Mouse (Mus musculus) megakaryocyte progenitor cell, adult 5-6 weeks (primary cell): ENCODE data around the gene Flywch1. TPM values are rescaled to one million over a fixed set of nuclear protein-coding genes. Genes with fewer than 3 reads are reported as not detected.
"Not testable (repeated sequence)": the region's sequence is repeated elsewhere in the genome, so short reads cannot be mapped to it uniquely, and the experiment has no call there.

Experiments used
- ATAC-seq: replicated peaks from 2 replicates; pipeline ENCODE4 v1.8.0; 2016; ENCODE audit warnings: mild to moderate bottlenecking, moderate TSS enrichment, inconsistent platforms; ENCODE audit not compliant: poor library complexity
- total RNA-seq, 2 experiments: library from RNA; stranded (forward) in 1 of 2; stranded (reverse) in 1 of 2; fragments of 157-497, 149-512 nt in 1 of 2; fragments of 200-1000 nt in 1 of 2; gene quantifications; 2 replicates each; pipeline versions ENCODE4 v1.2.3 to v1.2.4; 2015 to 2017

Flywch1 gene
- total RNA-seq, 2 experiments from 2014 or later: 5.1 to 10.6 TPM

GRCm38 (mm10) chr17:23783352-23783751, 11.9 kb upstream of the Flywch1 start:
- no peak for ATAC-seq

DNA sequence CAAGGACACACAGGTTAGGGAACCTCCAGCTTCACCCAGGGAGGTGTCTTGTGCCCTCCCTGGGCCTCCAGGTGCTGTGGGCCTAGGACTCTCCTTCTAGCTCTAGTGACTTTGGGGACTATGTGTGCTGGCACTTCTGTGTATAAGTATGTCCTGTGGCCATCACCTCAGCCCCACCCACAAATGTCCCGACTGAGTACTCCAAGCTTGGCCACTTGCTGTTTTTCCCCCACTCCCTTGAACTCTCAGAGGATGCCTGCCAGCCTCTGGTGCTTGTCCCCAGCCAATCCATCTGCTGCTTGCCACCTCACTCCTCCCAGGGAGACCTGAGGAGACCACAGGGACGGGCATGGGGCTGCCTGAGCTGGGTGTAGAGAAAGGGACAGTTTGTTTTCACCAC, 7.0 kb upstream of the Flywch1 start:
- ATAC-seq: no peak

GRCm38 (mm10) chr17:23777141-23777540, 5.7 kb upstream of the Flywch1 start:
- no peak for ATAC-seq

DNA sequence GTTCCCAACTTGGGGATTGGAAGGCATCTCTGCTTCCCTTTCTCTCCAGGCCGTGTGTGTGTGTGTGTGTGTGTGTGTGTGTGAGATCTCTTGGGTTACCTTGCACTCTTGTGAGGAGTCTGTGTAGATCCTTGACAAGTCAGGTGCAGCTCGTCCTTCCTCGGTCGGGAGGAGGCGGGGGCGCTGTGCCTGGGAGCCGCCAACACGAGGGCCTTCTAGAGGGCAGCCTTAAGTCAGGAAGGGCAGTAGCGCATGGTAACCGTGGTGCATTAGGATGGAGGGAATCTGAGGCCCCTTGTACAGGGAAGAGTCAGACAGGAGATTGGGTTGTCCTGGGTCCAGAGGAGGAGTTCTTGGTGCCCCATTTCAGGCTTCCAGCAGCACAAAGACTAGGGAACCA, 4.8 kb upstream of the Flywch1 start:
- no peak for ATAC-seq

GRCm38 (mm10) chr17:23774090-23774489, 2.7 kb upstream of the Flywch1 start:
- ATAC-seq: peak; percentile 75

DNA sequence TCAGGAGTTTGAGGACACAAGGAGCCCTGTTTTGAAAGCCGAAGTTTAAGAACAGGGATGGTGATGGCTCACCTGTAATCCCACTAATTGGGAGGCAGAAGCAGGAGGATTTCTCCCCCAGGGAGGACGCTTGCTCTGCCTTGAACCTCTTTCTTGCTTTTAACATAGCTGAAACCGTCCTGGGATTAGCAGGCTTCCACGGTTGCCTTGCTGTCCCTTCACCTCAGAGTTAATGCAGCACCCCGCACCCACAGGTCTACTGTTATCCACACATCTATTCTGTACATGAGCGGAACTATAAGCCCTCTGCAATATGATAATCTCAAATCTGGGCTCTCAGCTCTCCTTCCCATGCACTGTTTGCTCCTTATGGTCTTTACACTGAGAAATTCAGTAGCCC, 2.3 kb upstream of the Flywch1 start:
- ATAC-seq: no peak

DNA sequence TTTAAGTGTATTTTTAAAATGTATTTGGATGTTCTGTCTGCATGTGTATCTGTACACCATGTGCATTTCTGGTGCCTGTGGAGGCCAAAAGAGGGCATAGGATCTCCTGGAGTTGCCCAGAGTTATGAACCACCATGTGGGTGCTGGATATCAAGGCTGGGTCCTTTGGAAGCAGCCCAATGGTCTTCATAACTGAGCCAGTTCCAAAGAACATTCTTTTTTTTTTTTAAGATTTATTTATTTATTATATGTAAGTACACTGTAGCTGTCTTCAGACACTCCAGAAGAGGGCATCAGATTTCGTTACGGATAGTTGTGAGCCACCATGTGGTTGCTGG, 786 bp upstream of the Flywch1 start:
- ATAC-seq: not testable (repeated sequence)

DNA sequence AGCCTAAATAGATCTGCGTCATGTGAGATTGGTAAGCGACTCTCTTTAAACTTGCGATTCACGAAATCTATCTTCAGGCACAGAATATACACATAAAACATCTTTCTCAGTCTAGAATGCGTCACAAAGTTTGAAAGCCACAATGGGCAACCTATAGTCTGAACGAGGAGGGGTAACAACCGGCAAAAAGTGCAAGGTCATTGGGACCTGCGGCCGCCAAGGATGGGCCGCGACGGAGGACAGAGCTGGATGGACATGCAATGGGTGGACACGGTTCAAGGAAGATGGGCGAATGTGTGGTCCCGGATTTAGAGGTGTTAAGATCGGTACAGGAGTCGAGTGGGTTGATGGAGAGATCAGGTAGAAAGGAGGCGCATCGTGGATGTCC, 512 bp downstream of the Flywch1 start:
- peak; percentile 1; the same call in 1 of the 2 replicates for ATAC-seq

- no peak for ATAC-seq
Measured at GRCm38 (mm10) chr17:23770493-23770892, 909 bp downstream of the Flywch1 start.

DNA sequence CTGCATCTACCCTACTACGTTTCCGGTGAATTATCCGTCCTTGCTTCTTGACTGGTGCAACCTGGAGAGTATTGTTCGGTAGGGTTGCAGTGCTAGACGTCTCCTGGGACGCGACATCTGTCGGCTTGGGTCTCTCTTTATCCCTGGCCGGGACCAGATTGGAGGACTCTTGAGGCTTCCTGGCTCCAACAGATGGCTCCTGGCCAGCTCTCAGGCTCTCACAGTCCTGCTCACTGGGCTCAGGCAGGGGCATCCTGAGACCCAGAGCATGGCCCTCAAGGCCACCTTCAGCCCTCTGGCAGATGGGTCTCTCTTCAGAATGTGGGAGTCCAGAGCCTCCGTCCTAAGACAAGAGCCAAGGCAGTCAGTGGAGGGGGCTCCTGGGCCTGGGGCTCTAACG, 8.4 kb downstream of the Flywch1 start:
- ATAC-seq: no peak

DNA sequence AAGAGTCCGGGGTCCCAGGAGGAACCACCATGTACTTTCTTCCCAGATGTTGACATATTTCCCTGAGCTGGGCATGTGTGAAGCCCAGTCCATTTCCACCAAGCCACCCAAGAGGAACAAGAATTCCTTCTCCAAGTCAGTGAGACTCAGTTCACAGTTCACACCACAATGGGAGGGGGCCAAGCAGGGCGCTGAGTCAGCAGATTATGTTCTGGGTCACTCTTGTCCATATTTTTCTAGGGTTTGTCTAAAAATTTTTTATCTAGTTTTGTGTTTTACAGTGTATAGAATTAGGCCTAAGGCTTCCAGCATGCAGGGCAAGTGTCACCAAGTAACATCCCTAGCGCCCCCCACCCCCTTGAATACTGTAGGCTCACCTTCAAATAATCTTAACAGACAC, 10.2 kb downstream of the Flywch1 start:
- ATAC-seq: no peak

GRCm38 (mm10) chr17:23760231-23760630, 11.2 kb downstream of the Flywch1 start:
- no peak for ATAC-seq

DNA sequence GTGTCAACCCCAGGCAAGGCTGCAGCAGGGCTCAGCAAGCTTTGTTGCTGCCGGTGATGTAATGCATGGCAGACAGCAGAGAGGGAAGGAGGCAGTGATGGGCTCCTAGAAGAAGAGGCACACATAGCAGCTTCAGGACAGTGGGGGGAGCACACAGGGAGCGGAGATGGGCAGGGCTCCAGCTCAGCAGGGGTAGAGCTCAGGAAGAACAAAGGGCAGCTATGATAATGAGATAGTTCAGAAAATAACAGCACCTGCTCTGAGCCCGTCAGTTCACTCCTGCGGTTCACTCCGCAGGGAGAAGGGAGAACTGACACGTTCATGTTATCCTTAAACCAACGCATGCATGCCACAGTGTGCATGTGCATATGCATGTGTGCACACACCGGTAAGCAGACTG, 12.6 kb downstream of the Flywch1 start:
- no peak for ATAC-seq

DNA sequence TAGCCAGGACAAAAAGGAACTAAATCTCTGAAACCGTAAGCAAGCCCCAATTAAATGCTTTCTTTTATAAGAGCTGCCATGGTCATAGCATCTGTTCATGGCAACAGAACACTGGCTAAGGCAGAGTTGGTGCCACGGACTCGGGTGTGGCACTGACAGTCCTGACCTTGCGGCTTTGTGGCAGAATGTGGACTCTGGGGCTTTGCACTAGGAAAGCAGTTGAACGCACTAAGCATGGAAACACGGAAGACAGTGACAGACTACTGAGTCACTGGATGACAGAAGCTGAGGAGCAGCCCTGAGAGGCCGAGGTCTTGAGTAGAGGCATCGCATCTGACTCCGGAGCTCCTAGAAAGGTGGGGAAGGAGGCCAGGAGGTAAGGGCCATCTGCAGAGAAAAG, 13.8 kb downstream of the Flywch1 start:
- no peak for ATAC-seq

DNA sequence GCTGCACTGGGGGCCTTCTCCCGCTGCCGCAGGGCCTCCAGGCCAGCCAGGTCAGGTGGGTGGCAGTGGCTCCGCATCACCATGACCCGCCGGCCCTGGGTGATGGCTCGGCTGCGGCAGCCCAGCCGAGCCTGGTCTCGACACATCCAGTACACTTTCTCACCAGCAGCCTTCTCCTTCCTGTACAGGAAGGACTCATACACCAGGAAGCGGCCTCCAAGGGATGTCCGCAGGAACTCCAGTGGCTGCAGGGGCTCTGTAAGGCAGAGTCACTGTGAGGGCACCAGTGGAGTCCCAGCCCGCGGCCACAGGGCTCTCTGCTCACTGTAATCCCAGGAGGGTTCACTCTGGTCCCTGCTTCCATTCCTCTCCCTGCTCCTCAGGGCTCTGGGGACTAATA, 15.7 kb downstream of the Flywch1 start:
- ATAC-seq: no peak

DNA sequence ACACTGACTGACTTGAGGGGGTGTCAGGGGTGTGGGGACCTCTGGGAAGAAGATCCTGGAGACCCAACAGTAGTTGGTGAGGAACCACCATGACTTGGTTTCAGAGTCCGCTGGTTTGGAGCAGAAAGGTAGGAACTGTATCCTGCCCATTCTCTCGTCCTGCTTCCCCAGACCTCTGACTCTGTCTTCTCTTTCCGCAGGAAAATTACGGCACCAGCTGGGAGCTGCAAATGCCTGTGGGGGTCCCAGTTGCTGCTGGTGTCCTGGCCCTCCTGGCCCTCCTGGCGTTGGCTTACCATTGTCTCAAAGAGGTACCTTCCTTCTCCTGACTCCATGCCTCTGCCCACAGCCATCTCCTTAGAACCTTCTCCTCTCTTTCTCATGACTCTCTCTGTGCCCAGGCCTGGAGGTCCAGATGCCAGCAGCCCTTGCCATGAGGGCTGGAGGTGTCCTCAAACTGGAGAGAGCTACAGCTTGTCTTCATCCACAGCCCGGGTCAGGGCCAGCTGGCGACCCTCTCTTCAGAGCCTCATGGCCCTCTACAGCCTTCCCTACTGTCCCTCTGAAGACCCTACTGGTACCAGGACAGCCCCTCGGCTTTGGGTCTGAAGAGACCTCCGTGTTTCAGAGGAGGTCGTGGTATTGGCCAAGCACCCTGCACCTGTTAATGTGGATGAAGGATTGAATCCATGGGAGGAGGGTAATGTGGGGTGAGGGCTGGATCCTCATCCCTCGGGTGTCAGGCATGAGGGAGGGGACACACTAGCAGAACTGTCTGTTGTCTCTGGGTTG, 21.8 kb downstream of the Flywch1 start:
- ATAC-seq: no peak

DNA sequence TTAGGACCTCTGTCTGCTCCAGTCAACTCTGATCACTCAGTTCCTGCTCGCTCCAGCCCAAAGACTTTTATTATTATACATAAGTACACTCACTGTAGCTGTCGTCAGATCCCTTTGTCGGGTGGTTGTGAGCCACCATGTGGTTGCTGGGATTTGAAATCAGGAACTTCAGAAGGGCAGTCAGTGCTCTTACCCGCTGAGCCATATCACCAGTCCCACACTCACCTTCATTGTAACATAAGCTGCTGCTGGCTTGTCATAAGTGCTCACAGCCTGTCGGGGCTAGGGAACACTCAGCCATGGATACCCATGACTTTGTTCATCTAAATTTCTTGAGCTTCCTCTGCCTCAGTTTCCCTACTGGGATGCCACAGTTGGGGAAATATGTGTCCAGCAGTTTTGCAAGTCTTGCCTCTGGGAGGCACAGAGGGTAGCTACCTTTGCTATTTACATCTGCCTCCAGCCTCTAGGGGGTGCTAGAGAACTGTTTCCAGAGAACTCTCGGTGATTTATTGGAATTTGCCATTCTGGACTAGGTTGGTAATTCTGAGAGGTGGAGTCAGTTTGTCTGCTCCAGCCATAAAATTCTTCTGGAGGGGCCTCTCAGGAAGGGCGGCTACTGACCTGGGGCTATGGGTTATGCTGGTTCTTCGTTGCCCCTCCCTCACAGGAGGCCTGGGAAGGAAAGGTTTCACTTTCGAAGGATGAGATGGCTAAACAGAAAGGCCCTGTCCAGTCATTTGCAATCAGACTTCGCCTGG, 22.6 kb downstream of the Flywch1 start:
- ATAC-seq: peak; percentile 71

GRCm38 (mm10) chr17:23748026-23748425, 23.4 kb downstream of the Flywch1 start:
- ATAC-seq: no peak

GRCm38 (mm10) chr17:23747471-23747870, 23.9 kb downstream of the Flywch1 start:
- no peak for ATAC-seq

DNA sequence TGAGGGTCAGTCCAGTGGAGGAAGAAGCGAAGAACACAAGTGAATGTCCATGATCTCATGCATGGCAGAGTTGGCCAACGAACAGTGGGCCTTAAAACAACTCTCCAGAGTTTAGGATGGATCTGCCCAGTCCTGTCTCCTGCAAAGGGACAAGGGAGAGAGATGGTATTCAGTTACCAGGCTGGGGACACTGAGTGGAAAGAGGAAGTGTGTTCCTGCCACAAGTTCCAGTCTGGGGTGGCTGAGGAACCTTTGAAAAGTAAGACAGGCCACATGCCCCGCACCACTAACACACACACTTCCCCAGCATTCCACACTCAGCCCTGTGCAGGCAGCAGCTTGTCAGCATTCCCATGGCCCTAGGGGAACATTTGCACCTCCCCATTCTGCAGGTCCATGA, 24.6 kb downstream of the Flywch1 start:
- peak; percentile 48 for ATAC-seq

- peak; percentile 8; the same call in 1 of the 2 replicates for ATAC-seq
Measured at GRCm38 (mm10) chr17:23746311-23746710, 25.1 kb downstream of the Flywch1 start.
